Mouse (Mus musculus) lung, embryonic 15.5 days (tissue): ENCODE results near the gene Dlg2. TPM values are rescaled to one million over a fixed set of nuclear protein-coding genes. Genes with fewer than 3 reads are reported as not detected.

ENCODE experiments used
- ATAC-seq: fragments of 200-750 bp; cut with Nextera tagmentation; 2 replicates; pipeline ENCODE4 v1.8.0; 2017; ENCODE audit warnings: moderate number of reproducible peaks, borderline replicate concordance; ENCODE audit not compliant: low FRiP score, low TSS enrichment; ENCODE audit errors: extremely low read depth
- H3K27ac ChIP-seq: fragments of 300-500 bp; sonication (generic); 2 replicates; pipeline ENCODE4 v1.5.1; 2015; ENCODE audit warnings: moderate library complexity, mild to moderate bottlenecking, inconsistent platforms
- H3K27me3 ChIP-seq: fragments of 300-500 bp; sonication (generic); 2 replicates; pipeline ENCODE4 v1.6.1; 2015; ENCODE audit warnings: inconsistent platforms
- H3K36me3 ChIP-seq: fragments of 300-500 bp; sonication (generic); 2 replicates; pipeline ENCODE4 v1.6.1; 2015; ENCODE audit warnings: inconsistent platforms
- H3K4me1 ChIP-seq: fragments of 300-500 bp; sonication (generic); 2 replicates; pipeline ENCODE4 v1.6.1; 2015; ENCODE audit warnings: inconsistent platforms
- H3K4me2 ChIP-seq: fragments of 300-500 bp; sonication (generic); 2 replicates; pipeline ENCODE4 v1.6.1; 2015; ENCODE audit warnings: inconsistent platforms, mild to moderate bottlenecking, moderate library complexity
- H3K4me3 ChIP-seq: fragments of 300-500 bp; sonication (generic); 2 replicates; pipeline ENCODE4 v1.5.1; 2015; ENCODE audit warnings: mild to moderate bottlenecking, inconsistent platforms
- H3K9ac ChIP-seq: fragments of 300-500 bp; sonication (generic); 2 replicates; pipeline ENCODE4 v1.6.1; 2015; ENCODE audit warnings: inconsistent platforms
- H3K9me3 ChIP-seq: fragments of 300-500 bp; sonication (generic); 2 replicates; pipeline ENCODE4 v1.6.1; 2016; ENCODE audit warnings: inconsistent platforms
- WGBS: fragments of 180-500 bp; shearing (Covaris S2); methylation state at CpG from one replicate; pipeline ENCODE4 v1.1.7; 2015; 5-methylcytosine and 5-hydroxymethylcytosine counted together
- polyA plus RNA-seq: library from polyadenylated mRNA; unstranded; fragments of >200 nt; fragmentation: Nextera tagmentation; extraction: Ambion mirVana; gene quantifications from 2 replicates; pipeline ENCODE4 v1.2.1, GENCODE M21; 2015

The Dlg2 gene
- polyA plus RNA-seq, 1 experiment from 2014 or later = 2.3 TPM

DNA sequence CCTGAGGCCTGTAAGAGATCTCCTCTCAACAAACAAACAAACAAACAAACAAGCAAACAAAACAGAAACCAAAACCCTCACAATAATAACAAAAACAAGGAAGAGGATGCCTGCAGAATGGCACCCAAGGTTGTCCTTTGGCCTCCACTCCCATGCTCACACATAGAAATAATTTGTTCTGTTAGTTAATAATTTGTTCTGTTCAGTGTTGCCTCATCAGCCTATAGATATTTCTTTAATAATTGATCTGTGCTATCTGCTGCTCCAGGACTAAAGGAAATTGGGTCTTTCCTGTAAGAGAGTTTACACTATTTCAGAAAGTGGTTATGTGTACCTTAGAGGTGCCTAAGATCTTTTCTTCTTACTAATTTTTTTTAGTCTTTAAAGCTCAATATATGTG is 1741.7 kb downstream of the Dlg2 start:
- Histone ChIP-seq H3K9me3 (no peaks in the 10 kb centered on the region), H3K4me1 (no peaks in the 10 kb centered on the region), H3K27ac (no peak overlapping the region), H3K9ac (no peak overlapping the region), H3K27me3 (no peaks in the 10 kb centered on the region), H3K4me2 (no peak overlapping the region), H3K4me3 (no peak overlapping the region), H3K36me3 (no peaks in the 10 kb centered on the region)
- no peak for ATAC-seq

DNA sequence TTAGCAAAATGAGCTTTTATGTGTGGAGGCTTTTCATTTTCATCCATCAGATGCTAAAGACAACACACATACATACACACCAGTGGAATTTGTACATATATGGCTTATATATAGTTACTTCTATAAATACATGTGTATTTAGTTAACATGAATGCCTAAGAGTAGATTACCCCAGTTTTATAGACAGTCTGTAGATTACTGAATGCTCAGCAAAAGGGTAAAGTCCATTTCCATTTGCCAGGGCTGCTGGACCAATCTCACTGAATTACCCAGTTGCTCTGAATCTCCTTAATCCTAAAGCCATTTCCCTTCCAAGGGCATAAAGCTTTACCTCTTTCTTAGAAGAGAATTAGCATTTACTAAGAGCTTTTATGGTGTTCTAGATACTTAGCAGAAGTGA is 1744.1 kb downstream of the Dlg2 start:
- H3K4me1 ChIP-seq = no peaks in the 10 kb centered on the region
- ATAC-seq = no peak

DNA sequence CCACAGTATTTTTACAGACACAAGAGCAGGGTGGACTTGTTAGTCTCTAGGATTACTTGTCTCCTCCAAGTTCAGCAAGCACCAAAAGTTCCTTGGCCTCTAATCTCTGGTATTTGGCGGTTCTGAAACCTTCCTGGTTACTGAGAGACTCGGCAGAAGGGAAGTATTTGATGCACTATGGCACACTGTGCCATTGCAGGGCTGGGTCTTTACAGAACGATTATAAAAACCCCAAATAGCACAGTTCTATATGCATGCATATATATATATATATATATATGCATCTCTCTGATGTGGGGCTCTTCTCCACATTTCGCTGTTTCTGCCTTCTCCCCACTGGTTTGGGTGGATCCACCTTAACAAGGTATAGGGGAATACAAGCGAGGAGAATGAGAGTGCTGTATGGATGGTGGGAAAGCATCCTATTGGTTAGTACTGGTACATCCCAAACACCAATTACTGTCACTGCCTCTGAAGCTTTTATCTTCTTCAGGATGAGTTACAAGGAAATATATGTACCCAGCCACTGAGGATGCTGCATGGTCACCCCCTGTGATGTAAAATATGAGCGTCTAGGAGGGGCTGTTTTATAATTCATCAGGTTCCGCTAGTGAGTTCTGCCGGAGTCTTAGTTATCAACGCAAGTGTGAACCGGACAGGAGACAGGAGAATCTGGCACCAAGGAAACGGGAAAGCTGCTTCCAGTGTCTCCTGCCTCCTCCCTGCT is 1758.2 kb downstream of the Dlg2 start:
- Histone ChIP-seq H3K27me3 (no peaks in the 10 kb centered on the region), H3K9me3 (no peaks in the 10 kb centered on the region), H3K4me1 (no peaks in the 10 kb centered on the region), H3K9ac (no peak overlapping the region), H3K36me3 (no peaks in the 10 kb centered on the region), H3K4me2 (no peak overlapping the region), H3K27ac (no peak overlapping the region), H3K4me3 (no peak overlapping the region)
- ATAC-seq = no peak
- 68% methylated on average over 11 of the region's 11 CpGs for WGBS

More for the DNA sequence above, 1744.1 kb downstream of the Dlg2 start:
- H3K27me3 ChIP-seq = no peaks in the 10 kb centered on the region
- H3K9me3 ChIP-seq = no peaks in the 10 kb centered on the region
- H3K27ac ChIP-seq = no peak overlapping the region
- H3K9ac ChIP-seq = no peak overlapping the region
- H3K36me3 ChIP-seq = no peaks in the 10 kb centered on the region
- no peak overlapping the region for H3K4me3 ChIP-seq
- H3K4me2 ChIP-seq = no peak overlapping the region

DNA sequence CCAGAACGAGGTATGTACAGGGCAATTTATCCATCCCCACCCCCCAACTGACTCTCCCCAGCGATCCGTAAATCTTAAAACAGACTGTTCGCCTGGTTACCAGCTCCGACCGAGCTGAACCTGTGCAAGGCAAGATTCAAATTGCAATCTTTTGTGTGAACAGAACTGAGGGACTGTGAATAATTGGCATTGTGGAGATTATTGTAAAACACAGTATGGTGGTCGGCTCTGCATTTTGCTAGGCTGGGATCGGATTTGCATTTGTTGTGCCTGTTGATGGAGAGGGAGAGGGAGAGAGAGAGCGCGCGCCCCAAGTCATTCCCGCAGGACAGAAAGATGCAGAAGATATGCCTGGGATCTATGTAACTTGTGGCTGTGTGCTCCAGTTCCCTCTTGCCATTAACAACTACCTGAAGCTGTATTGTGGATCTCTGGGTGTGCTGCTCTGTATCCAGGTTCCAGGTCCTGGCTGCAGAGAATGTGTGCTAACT is 1759.1 kb downstream of the Dlg2 start:
- H3K36me3 ChIP-seq = no peaks in the 10 kb centered on the region
- no peaks in the 10 kb centered on the region for H3K9me3 ChIP-seq
- no peak overlapping the region for H3K4me3 ChIP-seq
- no peaks in the 10 kb centered on the region for H3K27me3 ChIP-seq
- no peaks in the 10 kb centered on the region for H3K4me1 ChIP-seq
- no peak overlapping the region for H3K4me2 ChIP-seq
- 58% methylated on average over 12 of the region's 12 CpGs for WGBS
- no peak overlapping the region for H3K27ac ChIP-seq
- ATAC-seq = no peak
- H3K9ac ChIP-seq = no peak overlapping the region

GRCm38 (mm10) chr7:92240908-92241307 is 1764.4 kb downstream of the Dlg2 start:
- Histone ChIP-seq H3K9me3 (no peaks in the 10 kb centered on the region), H3K4me3 (no peak overlapping the region), H3K9ac (no peak overlapping the region), H3K4me2 (no peak overlapping the region), H3K36me3 (no peaks in the 10 kb centered on the region), H3K27ac (no peak overlapping the region), H3K27me3 (no peaks in the 10 kb centered on the region), H3K4me1 (no peaks in the 10 kb centered on the region)
- no peak for ATAC-seq
- WGBS = 76% methylated on average over 2 of the region's 2 CpGs

DNA sequence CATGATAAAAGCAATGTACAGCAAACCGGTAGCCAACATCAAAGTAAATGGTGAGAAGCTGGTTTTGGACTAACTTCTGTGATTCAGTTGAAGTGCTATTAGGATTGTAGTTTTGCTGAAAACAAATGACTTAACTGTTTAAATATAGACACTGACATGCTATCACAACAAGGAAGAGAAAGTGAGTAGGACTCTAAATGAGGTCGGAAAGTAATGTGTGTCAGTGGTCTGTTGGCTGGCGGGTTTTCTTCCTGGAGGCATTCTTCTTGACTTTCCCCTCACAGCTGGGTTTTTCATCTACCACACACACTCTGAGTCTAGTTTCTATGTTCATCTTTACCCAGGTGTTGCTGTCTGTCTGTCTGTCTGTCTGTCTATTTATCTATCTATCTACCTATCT is 1771.1 kb downstream of the Dlg2 start:
- no peaks in the 10 kb centered on the region for H3K36me3 ChIP-seq
- no peak overlapping the region for H3K4me2 ChIP-seq
- H3K27ac ChIP-seq = no peak overlapping the region
- no peaks in the 10 kb centered on the region for H3K27me3 ChIP-seq
- no peak for ATAC-seq
- no peaks in the 10 kb centered on the region for H3K9me3 ChIP-seq
- no peak overlapping the region for H3K4me3 ChIP-seq
- H3K9ac ChIP-seq = no peak overlapping the region
- 79% methylated on average over 3 of the region's 3 CpGs for WGBS
- no peaks in the 10 kb centered on the region for H3K4me1 ChIP-seq

DNA sequence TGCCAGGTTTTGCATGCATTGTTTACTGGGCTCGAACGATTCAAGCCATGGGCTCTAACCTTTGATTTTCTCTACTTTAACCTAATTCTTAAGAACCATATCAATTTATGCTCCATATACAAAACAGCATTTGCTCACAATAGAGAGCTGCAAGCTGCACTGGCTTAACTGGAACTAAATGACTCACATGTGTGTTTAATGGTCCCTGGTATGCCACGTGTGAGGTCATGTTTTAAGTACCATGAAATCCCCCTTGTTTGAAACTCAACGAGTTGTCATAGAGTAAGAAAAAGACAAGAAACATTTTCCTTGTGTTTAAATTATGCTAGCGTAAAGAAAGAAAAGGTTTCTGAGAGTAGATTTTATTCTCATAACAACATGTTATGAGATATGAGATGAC is 1772.1 kb downstream of the Dlg2 start:
- no peak overlapping the region for H3K4me2 ChIP-seq
- H3K9ac ChIP-seq = no peak overlapping the region
- no peaks in the 10 kb centered on the region for H3K9me3 ChIP-seq
- whole genome bisulfite sequencing = 70% methylated on average over 5 of the region's 5 CpGs
- H3K4me1 ChIP-seq = no peaks in the 10 kb centered on the region
- H3K4me3 ChIP-seq = no peak overlapping the region
- no peak for ATAC-seq
- no peak overlapping the region for H3K27ac ChIP-seq
- H3K36me3 ChIP-seq = no peaks in the 10 kb centered on the region
- H3K27me3 ChIP-seq = no peaks in the 10 kb centered on the region

DNA sequence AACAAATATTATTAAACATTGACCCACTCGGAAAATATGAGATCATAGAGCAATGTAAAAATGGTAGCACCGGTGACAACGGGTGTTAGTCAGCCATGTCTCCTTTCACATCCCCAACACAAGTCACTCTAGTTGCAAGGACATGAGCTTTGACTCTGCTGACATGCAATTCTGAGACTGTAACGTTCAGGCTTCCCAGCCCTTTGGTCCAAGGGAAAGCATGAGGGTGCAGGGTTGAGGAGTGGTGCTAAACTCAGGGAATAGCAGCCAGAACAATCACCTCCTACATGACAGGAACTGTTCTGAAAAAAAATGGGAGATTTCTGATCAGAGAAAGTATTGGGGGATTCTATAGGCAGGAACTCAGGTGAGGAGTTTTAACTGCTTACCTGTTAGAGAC is 1781.7 kb downstream of the Dlg2 start:
- no peak overlapping the region for H3K4me2 ChIP-seq
- no peak overlapping the region for H3K9ac ChIP-seq
- WGBS = 80% methylated on average over 4 of the region's 4 CpGs
- H3K27ac ChIP-seq = no peak overlapping the region
- no peak for ATAC-seq
- H3K4me1 ChIP-seq = no peaks in the 10 kb centered on the region
- H3K36me3 ChIP-seq = no peaks in the 10 kb centered on the region
- H3K27me3 ChIP-seq = no peaks in the 10 kb centered on the region
- H3K9me3 ChIP-seq = no peaks in the 10 kb centered on the region
- no peak overlapping the region for H3K4me3 ChIP-seq

DNA sequence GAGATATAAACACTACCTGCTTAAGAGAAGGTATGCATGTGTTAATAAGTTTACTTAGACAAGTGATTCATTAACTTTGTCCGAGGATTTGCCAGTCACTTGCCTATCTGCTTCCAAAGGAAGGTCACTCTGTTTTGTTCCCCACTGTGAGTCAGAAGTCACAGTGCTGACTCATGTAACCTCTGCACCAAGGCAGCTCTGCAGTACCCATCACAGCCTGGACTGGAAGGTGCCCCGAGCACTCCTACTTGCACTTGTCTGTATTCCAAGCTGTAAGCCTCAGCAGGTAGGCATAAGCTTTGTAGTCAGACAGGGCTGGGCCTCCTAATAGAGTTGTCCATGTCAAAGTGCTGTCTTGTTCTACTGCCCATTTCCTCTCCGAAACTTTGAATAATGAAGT is 1782.2 kb downstream of the Dlg2 start:
- H3K36me3 ChIP-seq = no peaks in the 10 kb centered on the region
- H3K9me3 ChIP-seq = no peaks in the 10 kb centered on the region
- H3K9ac ChIP-seq = no peak overlapping the region
- no peak for ATAC-seq
- H3K4me2 ChIP-seq = no peak overlapping the region
- H3K27ac ChIP-seq = no peak overlapping the region
- H3K27me3 ChIP-seq = no peaks in the 10 kb centered on the region
- H3K4me3 ChIP-seq = no peak overlapping the region
- WGBS = 61% methylated on average over 3 of the region's 3 CpGs
- no peaks in the 10 kb centered on the region for H3K4me1 ChIP-seq

GRCm38 (mm10) chr7:92264325-92264724 is 1787.9 kb downstream of the Dlg2 start:
- no peaks in the 10 kb centered on the region for H3K36me3 ChIP-seq

DNA sequence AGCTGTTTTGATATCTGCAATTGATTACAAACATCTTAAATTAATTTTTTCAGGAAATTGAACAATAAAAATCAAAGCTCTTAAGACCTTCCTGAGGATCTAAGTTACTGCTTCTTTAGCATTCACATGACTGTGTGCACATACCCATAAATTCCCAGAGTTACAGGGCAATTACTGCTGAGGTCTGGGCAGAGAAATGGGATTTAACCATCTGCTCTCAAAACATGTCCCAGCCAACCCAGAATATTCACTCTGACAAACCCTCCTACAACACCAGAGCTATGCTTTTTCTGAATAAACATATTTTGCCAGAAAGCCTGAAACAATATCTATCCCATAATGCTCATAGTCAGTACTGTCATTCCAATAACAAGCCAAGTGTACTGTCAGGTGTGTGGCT is 1788.5 kb downstream of the Dlg2 start:
- Histone ChIP-seq H3K27me3 (no peaks in the 10 kb centered on the region), H3K36me3 (no peaks in the 10 kb centered on the region), H3K9ac (no peak overlapping the region), H3K4me2 (no peak overlapping the region), H3K27ac (no peak overlapping the region), H3K4me1 (no peaks in the 10 kb centered on the region), H3K9me3 (no peaks in the 10 kb centered on the region), H3K4me3 (no peak overlapping the region)
- ATAC-seq = no peak

More at GRCm38 (mm10) chr7:92264325-92264724, 1787.9 kb downstream of the Dlg2 start:
- Histone ChIP-seq H3K4me2 (no peak overlapping the region), H3K4me3 (no peak overlapping the region), H3K4me1 (no peaks in the 10 kb centered on the region), H3K9me3 (no peaks in the 10 kb centered on the region), H3K27me3 (no peaks in the 10 kb centered on the region), H3K27ac (no peak overlapping the region), H3K9ac (no peak overlapping the region)
- ATAC-seq = no peak
- WGBS = 86% methylated on average over 3 of the region's 3 CpGs

DNA sequence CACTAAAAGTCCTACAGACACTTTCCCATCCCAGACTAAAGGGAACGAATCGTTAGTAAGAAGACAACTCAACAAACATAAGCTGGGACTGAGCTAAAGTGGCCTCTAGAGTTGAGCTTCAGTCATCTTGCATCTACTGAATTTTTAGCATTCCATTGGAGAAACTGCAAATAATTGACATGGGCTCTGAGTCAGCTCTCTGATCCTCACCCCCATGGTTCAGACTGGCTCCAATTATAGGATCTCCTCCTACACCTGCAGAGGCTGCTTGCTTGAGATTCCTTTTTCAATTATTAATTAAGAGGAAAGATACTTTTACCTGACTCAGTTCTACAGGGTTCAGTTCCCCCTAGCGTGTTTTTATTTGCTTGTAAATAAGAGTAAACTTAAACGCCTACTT is 1798.9 kb downstream of the Dlg2 start:
- H3K27ac ChIP-seq = no peak overlapping the region
- no peak for ATAC-seq
- 70% methylated on average over 4 of the region's 4 CpGs for WGBS
- no peaks in the 10 kb centered on the region for H3K36me3 ChIP-seq
- H3K4me2 ChIP-seq = no peak overlapping the region
- no peak overlapping the region for H3K9ac ChIP-seq
- H3K4me1 ChIP-seq = no peaks in the 10 kb centered on the region
- H3K9me3 ChIP-seq = no peaks in the 10 kb centered on the region
- H3K27me3 ChIP-seq = no peaks in the 10 kb centered on the region
- no peak overlapping the region for H3K4me3 ChIP-seq

GRCm38 (mm10) chr7:92277629-92278028 is 1801.2 kb downstream of the Dlg2 start:
- Histone ChIP-seq H3K27me3 (no peaks in the 10 kb centered on the region), H3K9ac (no peak overlapping the region), H3K9me3 (no peaks in the 10 kb centered on the region), H3K4me1 (no peaks in the 10 kb centered on the region), H3K4me2 (no peak overlapping the region), H3K4me3 (no peak overlapping the region), H3K36me3 (no peaks in the 10 kb centered on the region), H3K27ac (no peak overlapping the region)
- ATAC-seq = no peak
- WGBS = 67% methylated on average over 4 of the region's 4 CpGs
